Mouse (Mus musculus) MEL (cell line): ENCODE data around the gene Sh2b1. TPM values are rescaled to one million over a fixed set of nuclear protein-coding genes. Genes with fewer than 3 reads are reported as not detected.

Experiments used
- DNase-seq: peaks from one replicate; pipeline ENCODE4 v3.0.0; 2011; ENCODE audit warnings: low read depth, low spot score
- H3K27ac ChIP-seq: 2 replicates; pipeline ENCODE4 v1.5.1; 2012; ENCODE audit warnings: low read depth, mild to moderate bottlenecking, control low read depth, low read length, moderate library complexity; ENCODE audit not compliant: control insufficient read depth
- H3K27me3 ChIP-seq, 2 experiments: fragments of 150-350 bp in 1 of 2; sonication (generic) in 1 of 2; 2 replicates each; pipeline ENCODE4 v1.6.1; 2012; ENCODE audit warnings: low read length in 2 of 2, mild to moderate bottlenecking in 2 of 2, improper control_type of control experiment in 1 of 2, moderate library complexity in 1 of 2; ENCODE audit not compliant: insufficient read depth in 2 of 2, control insufficient read depth in 1 of 2
- H3K36me3 ChIP-seq, 2 experiments: 2 replicates each; pipeline ENCODE4 v1.6.1; 2012 to 2014; ENCODE audit warnings: low read length in 2 of 2, improper control_type of control experiment in 1 of 2, inconsistent platforms in 1 of 2, mild to moderate bottlenecking in 1 of 2; ENCODE audit not compliant: insufficient read depth in 2 of 2, control insufficient read depth in 1 of 2
- H3K4me1 ChIP-seq, 2 experiments: fragments of 150-350 bp in 1 of 2; sonication (generic) in 1 of 2; 2 replicates each; pipeline ENCODE4 v1.6.1; 2012; ENCODE audit warnings: low read length in 2 of 2, improper control_type of control experiment in 1 of 2, mild to moderate bottlenecking in 1 of 2; ENCODE audit not compliant: insufficient read depth in 2 of 2, control insufficient read depth in 1 of 2
- H3K4me3 ChIP-seq, 2 experiments: fragments of 150-350 bp in 1 of 2; sonication (generic) in 1 of 2; 2 replicates each; pipeline ENCODE4 v1.5.1; 2012; ENCODE audit warnings: low read depth in 2 of 2, low read length in 2 of 2, mild to moderate bottlenecking in 2 of 2, moderate library complexity in 2 of 2, control low read depth in 1 of 2, improper control_type of control experiment in 1 of 2; ENCODE audit not compliant: control insufficient read depth in 1 of 2, insufficient read depth in 1 of 2
- H3K79me2 ChIP-seq: 2 replicates; pipeline ENCODE4 v1.6.1; 2012; ENCODE audit warnings: mild to moderate bottlenecking, low read length, moderate library complexity; ENCODE audit not compliant: control insufficient read depth, poor library complexity, insufficient read depth
- H3K9ac ChIP-seq: 2 replicates; pipeline ENCODE4 v1.6.1; 2012; ENCODE audit warnings: low read depth, mild to moderate bottlenecking, control low read depth, low read length, moderate library complexity; ENCODE audit not compliant: control insufficient read depth, poor library complexity, severe bottlenecking
- H3K9me3 ChIP-seq: fragments of 150-350 bp; sonication (generic); replicated peaks from 2 replicates; pipeline ENCODE4 v1.6.1; 2012; ENCODE audit warnings: mild to moderate bottlenecking, low read length, improper control_type of control experiment, moderate library complexity; ENCODE audit not compliant: insufficient read depth
- BHLHE40 ChIP-seq: IDR thresholded peaks from 2 replicates; pipeline ENCODE4 v1.6.1; 2012; ENCODE audit warnings: low read depth, mild to moderate bottlenecking, inconsistent platforms, low read length, improper control_type of control experiment, borderline replicate concordance
- CTCF ChIP-seq, 3 experiments: IDR thresholded peaks in 2 of 3; conservative IDR thresholded peaks in 1 of 3; 2 replicates each; pipeline ENCODE4 v1.5.1; 2011 to 2012; ENCODE audit warnings: low read length in 3 of 3, low read depth in 2 of 3, mild to moderate bottlenecking in 2 of 3, improper control_type of control experiment in 1 of 3, inconsistent platforms in 1 of 3, mixed read lengths in 1 of 3, moderate library complexity in 1 of 3; ENCODE audit not compliant: control insufficient read depth in 1 of 3, insufficient read depth in 1 of 3, poor library complexity in 1 of 3, severe bottlenecking in 1 of 3
- EP300 ChIP-seq, 2 experiments: IDR thresholded peaks; 2 replicates each; pipeline ENCODE4 v1.6.1; 2011; ENCODE audit warnings: improper control_type of control experiment in 2 of 2, low read length in 2 of 2, low read depth in 1 of 2, mild to moderate bottlenecking in 1 of 2
- ETS1 ChIP-seq: IDR thresholded peaks from 2 replicates; pipeline ENCODE4 v1.6.1; 2012; ENCODE audit warnings: low read depth, mild to moderate bottlenecking, inconsistent platforms, low read length, improper control_type of control experiment, moderate library complexity
- HCFC1 ChIP-seq: IDR thresholded peaks from 2 replicates; pipeline ENCODE4 v1.6.1; 2012; ENCODE audit warnings: low read depth, mild to moderate bottlenecking, inconsistent platforms, low read length, improper control_type of control experiment, moderate library complexity
- KAT2A ChIP-seq: conservative IDR thresholded peaks from 2 replicates; pipeline ENCODE4 v1.6.1; 2012; ENCODE audit warnings: low read depth, low read length, improper control_type of control experiment, inconsistent platforms
- MEF2A ChIP-seq: IDR thresholded peaks from 2 replicates; pipeline ENCODE4 v1.6.1; 2014; ENCODE audit warnings: low read depth, mild to moderate bottlenecking, inconsistent platforms, low read length, improper control_type of control experiment; ENCODE audit not compliant: poor library complexity, insufficient replicate concordance, severe bottlenecking; ENCODE audit errors: extremely low read depth
- MXI1 ChIP-seq: IDR thresholded peaks from 2 replicates; pipeline ENCODE4 v1.6.1; 2011; ENCODE audit warnings: mild to moderate bottlenecking, low read depth, low read length, improper control_type of control experiment
- POLR2AphosphoS2 ChIP-seq: IDR thresholded peaks from 2 replicates; pipeline ENCODE4 v1.6.1; 2011; ENCODE audit warnings: low read length, improper control_type of control experiment
- POLR2AphosphoS5 ChIP-seq: IDR thresholded peaks from 2 replicates; pipeline ENCODE4 v1.6.1; 2012; ENCODE audit warnings: low read depth, borderline replicate concordance, mild to moderate bottlenecking, inconsistent platforms, low read length, moderate library complexity, mixed read lengths
- TAL1 ChIP-seq: IDR thresholded peaks from 2 replicates; pipeline ENCODE4 v1.6.1; 2012; ENCODE audit warnings: mild to moderate bottlenecking, inconsistent platforms, low read length, moderate library complexity, mixed read lengths
- TCF12 ChIP-seq: IDR thresholded peaks from 2 replicates; pipeline ENCODE4 v1.6.1; 2014; ENCODE audit warnings: low read depth, mild to moderate bottlenecking, inconsistent platforms, low read length, improper control_type of control experiment, moderate library complexity
- UBTF ChIP-seq: IDR thresholded peaks from 2 replicates; pipeline ENCODE4 v1.6.1; 2012; ENCODE audit warnings: low read depth, mild to moderate bottlenecking, inconsistent platforms, low read length, improper control_type of control experiment, moderate library complexity, borderline replicate concordance; ENCODE audit not compliant: insufficient read depth
- USF2 ChIP-seq, 2 experiments: IDR thresholded peaks; 2 replicates each; pipeline ENCODE4 v1.6.1; 2011 to 2012; ENCODE audit warnings: improper control_type of control experiment in 2 of 2, low read length in 2 of 2, borderline replicate concordance in 1 of 2, inconsistent platforms in 1 of 2, low read depth in 1 of 2, mild to moderate bottlenecking in 1 of 2; ENCODE audit not compliant: insufficient read depth in 1 of 2
- ZC3H11A ChIP-seq: IDR thresholded peaks from 2 replicates; pipeline ENCODE4 v1.6.1; 2012; ENCODE audit warnings: low read depth, mild to moderate bottlenecking, inconsistent platforms, low read length, improper control_type of control experiment
- ZMIZ1 ChIP-seq: IDR thresholded peaks from 2 replicates; pipeline ENCODE4 v1.6.1; 2012; ENCODE audit warnings: low read depth, mild to moderate bottlenecking, inconsistent platforms, low read length, improper control_type of control experiment, moderate library complexity
- ZNF384 ChIP-seq: IDR thresholded peaks from 2 replicates; pipeline ENCODE4 v1.6.1; 2012; ENCODE audit warnings: low read depth, mild to moderate bottlenecking, inconsistent platforms, low read length, improper control_type of control experiment
- polyA plus RNA-seq, 2 experiments: library from polyadenylated mRNA; stranded (reverse) in 1 of 2; unstranded in 1 of 2; fragments of >175 nt in 1 of 2; fragments of >200 nt in 1 of 2; gene quantifications; 2 replicates each; pipeline versions ENCODE4 v1.2.1 to v1.2.4; 2012; ENCODE audit warnings: low replicate concordance in 2 of 2, low read depth in 1 of 2; ENCODE audit not compliant: insufficient read length in 2 of 2, insufficient read depth in 1 of 2, missing spikeins in 1 of 2
- total RNA-seq: library from RNA; depleted of rRNA; stranded (reverse); fragments of 300-350 nt; gene quantifications from 2 replicates; pipeline ENCODE4 v1.2.3, GENCODE M21; 2012

The Sh2b1 gene
- total and polyA plus RNA-seq, 3 experiments: 13.1 to 48.9 TPM; not detected in 1

DNA sequence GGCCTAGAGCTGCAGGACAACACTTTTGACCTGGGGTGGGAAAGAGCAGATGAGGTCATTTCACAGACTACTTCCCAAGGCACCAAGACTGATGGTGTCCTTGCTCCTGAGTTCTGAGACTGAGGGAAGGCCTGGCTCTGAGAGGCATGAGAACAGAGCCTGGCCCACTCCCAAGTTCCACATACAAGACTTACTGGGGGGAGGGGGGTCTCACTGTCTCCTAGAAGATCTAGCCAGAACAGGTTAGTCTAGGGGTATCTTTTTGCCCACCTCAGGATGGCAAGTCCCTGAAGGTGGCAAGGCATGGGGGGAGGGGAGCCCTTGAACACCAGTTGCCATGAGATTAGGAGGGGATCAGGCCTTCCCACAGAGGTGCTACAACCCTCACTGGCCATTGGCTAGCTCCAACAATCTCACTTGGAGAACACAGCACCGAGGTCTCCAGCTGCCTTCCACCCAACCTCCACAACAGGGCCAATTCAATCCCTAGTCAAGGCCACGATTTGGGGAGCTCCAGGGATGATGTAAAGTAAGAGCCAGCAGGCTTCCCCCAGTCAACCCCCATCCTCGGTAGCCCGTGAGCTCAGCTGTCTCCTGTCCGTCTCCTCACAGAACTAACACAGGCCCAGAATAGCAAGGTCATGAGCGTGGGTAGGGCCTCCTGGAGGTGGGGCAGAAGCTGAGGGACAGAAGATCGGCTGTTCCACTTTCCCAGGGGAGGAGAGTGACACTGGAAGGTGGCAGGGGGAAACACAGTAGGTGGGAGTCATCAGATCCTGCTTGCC lies 9.8 kb downstream of the Sh2b1 start:
- H3K27me3 ChIP-seq: no peaks in the 10 kb centered on the region

DNA sequence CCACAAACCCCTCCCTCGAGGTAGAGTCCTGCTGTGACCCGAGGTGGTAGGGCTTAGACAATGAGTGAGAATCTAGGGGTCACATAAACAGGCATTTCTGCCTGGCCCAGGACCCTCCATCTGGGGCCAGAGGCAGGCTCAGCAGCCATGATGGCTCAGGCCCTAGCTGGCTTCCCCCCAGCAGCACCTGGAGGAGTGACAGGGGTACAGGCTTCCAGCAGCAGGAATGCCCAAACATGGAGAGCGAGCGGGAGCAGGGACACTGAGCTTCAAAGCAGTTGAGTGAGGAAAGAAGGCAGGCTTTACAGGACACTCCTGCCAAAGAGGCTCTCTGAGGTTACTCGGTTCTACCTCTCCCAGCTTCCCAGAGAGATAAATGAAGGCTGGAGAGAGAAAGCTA lies 10.4 kb downstream of the Sh2b1 start:
- no peak for DNase-seq
- Histone ChIP-seq H3K4me3 (no peak overlapping the region), H3K79me2 (no peaks in the 10 kb centered on the region), H3K9me3 (no peaks in the 10 kb centered on the region), H3K27me3 (no peaks in the 10 kb centered on the region), H3K9ac (no peak overlapping the region), H3K27ac (no peak overlapping the region), H3K36me3 (peaks cover 1 to 23% of the 10 kb centered on the region in 2 experiments; a peak in 3 of 4 replicates), H3K4me1 (peaks cover 13 to 26% of the 10 kb centered on the region in 2 experiments)
- TF ChIP-seq KAT2A (no peak), TAL1 (no peak), ZNF384 (no peak), MXI1 (no peak), ZC3H11A (no peak), MEF2A (no peak), HCFC1 (no peak), BHLHE40 (no peak), USF2 (IDR thresholded peaks at IDR 0.05; ENCODE audit: borderline replicate concordance in 1 of 2, insufficient read depth in 1 of 2, low read depth in 1 of 2, low read length in 2 of 2) (no peak), ZMIZ1 (no peak), UBTF (no peak)

More for the DNA sequence above, 9.8 kb downstream of the Sh2b1 start:
- TF ChIP-seq POLR2AphosphoS5 (no peak), KAT2A (no peak), TCF12 (no peak), EP300 (IDR thresholded peaks at IDR 0.05; ENCODE audit: low read depth in 1 of 2, low read length in 2 of 2) (no peak), CTCF (IDR thresholded peaks at IDR 0.05 in 2 of 3, conservative IDR thresholded peaks at IDR 0.05 in 1 of 3; ENCODE audit: control insufficient read depth in 1 of 3, insufficient read depth in 1 of 3, low read depth in 2 of 3, low read length in 3 of 3, poor library complexity in 1 of 3, severe bottlenecking in 1 of 3) (no peak), POLR2AphosphoS2 (no peak), ETS1 (no peak)
- Histone ChIP-seq H3K36me3 (peaks cover 1 to 27% of the 10 kb centered on the region in 2 experiments; a peak in 3 of 4 replicates), H3K4me1 (peaks cover 14 to 32% of the 10 kb centered on the region in 2 experiments), H3K4me3 (no peak overlapping the region), H3K27ac (no peak overlapping the region), H3K9ac (no peak overlapping the region), H3K79me2 (no peaks in the 10 kb centered on the region), H3K9me3 (no peaks in the 10 kb centered on the region)
- no peak for DNase-seq
